Mouse (Mus musculus): ENCODE measurements around the gene Cox16. TPM values are rescaled to one million over a fixed set of nuclear protein-coding genes. Genes with fewer than 3 reads are reported as not detected.
"Not testable (repeated sequence)": the region's sequence is repeated elsewhere in the genome, so short reads cannot be mapped to it uniquely, and the experiment has no call there.

Gene Cox16
- polyA plus RNA-seq, 1 experiment from 2014 or later: 105 TPM

DNA sequence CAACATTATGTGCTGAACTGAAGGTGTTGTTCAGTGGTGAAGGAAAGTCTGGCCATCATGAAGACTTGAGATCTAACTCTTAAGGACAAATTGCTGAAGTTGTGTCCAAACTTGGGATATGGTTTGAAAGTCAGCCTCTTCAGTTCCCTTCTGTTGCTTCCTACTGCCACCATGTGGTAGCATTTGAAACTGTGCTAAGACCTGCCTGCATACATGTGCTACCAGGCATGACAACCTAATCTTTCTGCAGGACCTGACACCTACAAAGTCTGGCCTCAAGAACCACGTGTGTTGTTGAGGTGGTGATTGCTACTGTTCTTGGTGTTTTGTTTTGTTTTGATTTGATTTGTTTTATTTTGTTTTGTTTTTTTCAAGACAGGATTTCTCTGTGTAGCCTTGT, 82.7 kb downstream of the Cox16 start:
- H3K4me3 ChIP-seq (ENCODE audit: control insufficient read depth in 1 of 2, insufficient read depth in 1 of 2, low read depth in 1 of 2, low read length in 2 of 2): no peak overlapping the region

DNA sequence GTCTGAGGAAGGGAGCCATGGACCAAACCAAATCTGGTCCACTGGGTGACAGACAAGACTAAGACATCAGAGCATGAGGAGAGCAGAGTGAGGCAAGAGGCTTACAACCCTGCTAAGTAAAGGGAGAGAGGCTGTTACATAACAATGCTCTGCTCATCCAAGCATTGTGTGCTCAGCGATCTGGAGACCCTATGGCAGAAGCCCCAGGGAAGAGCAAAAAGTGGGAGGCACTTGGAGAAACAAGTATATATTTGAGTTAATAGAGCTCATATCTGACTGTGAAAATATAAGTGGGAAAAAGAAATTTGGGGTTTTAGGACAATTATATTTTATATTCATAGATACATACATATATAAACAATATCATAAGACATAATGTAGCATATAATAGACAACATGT, 105.6 kb downstream of the Cox16 start, which contains the start of gene Gm4787:
Gene Gm4787 (minus strand): TSS at position 101 of the 400 bp plus-strand sequence.
- WGBS: 97% methylated on average over 1 of the region's 1 CpGs
- H3K4me1 ChIP-seq (ENCODE audit: control insufficient read depth in 2 of 2, insufficient read depth in 2 of 2, low read length in 2 of 2); H3K4me3 ChIP-seq (ENCODE audit: control insufficient read depth in 1 of 2, insufficient read depth in 1 of 2, low read depth in 1 of 2, low read length in 2 of 2); H3K9ac ChIP-seq (ENCODE audit: low read length); H3K27ac ChIP-seq (replicated peaks in 1 of 2; ENCODE audit: control insufficient read depth in 1 of 2, insufficient read depth in 1 of 2, low read depth in 2 of 2, low read length in 2 of 2); ATAC-seq (ENCODE audit: insufficient number of reproducible peaks, insufficient read depth, low FRiP score, low read depth); H3K36me3 ChIP-seq (ENCODE audit: control insufficient read depth, insufficient read depth, low read length); H3K4me2 ChIP-seq (ENCODE audit: low read length); H3K9me3 ChIP-seq (ENCODE audit: control insufficient read depth, low read length); H3K27me3 ChIP-seq (ENCODE audit: control insufficient read depth, insufficient read depth, low read length): not testable (repeated sequence)

More for the DNA sequence above, 82.7 kb downstream of the Cox16 start:
- ATAC-seq (ENCODE audit: insufficient number of reproducible peaks, insufficient read depth, low FRiP score, low read depth): no peak
- Histone ChIP-seq H3K4me2 (ENCODE audit: low read length) (no peak overlapping the region), H3K36me3 (ENCODE audit: control insufficient read depth, insufficient read depth, low read length) (no peaks in the 10 kb centered on the region), H3K9me3 (ENCODE audit: control insufficient read depth, low read length) (no peaks in the 10 kb centered on the region), H3K27me3 (ENCODE audit: control insufficient read depth, insufficient read depth, low read length) (no peaks in the 10 kb centered on the region), H3K4me1 (ENCODE audit: control insufficient read depth in 2 of 2, insufficient read depth in 2 of 2, low read length in 2 of 2) (no peaks in the 10 kb centered on the region), H3K27ac (replicated peaks in 1 of 2; ENCODE audit: control insufficient read depth in 1 of 2, insufficient read depth in 1 of 2, low read depth in 2 of 2, low read length in 2 of 2) (no peak overlapping the region), H3K9ac (ENCODE audit: low read length) (no peak overlapping the region)
- 17% methylated on average over 1 of the region's 1 CpGs for WGBS

DNA sequence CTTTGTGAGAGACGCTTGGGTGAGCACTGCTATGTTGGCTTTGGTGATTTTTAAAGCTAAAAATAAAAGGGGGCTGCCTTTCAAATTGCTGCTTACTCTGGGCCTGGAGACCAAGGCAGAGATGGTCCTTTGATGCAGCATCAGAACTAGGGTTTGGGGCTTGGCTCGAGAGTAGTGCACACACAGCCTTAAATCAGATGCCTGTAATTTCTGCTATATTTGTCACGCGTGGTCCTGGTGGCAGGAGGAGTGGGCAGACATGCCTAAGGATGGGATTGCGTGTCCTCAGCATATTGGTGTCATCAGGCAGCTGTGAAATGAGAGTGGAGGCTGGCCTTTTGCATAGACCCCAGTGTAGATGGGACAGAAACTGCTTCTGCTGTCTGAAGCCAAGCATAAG, 151.1 kb downstream of the Cox16 start:
- Histone ChIP-seq H3K4me3 (ENCODE audit: control insufficient read depth in 1 of 2, insufficient read depth in 1 of 2, low read depth in 1 of 2, low read length in 2 of 2) (no peak overlapping the region), H3K9ac (ENCODE audit: low read length) (no peak overlapping the region), H3K27me3 (ENCODE audit: control insufficient read depth, insufficient read depth, low read length) (peaks cover 38% of the 10 kb centered on the region), H3K4me1 (ENCODE audit: control insufficient read depth in 2 of 2, insufficient read depth in 2 of 2, low read length in 2 of 2) (no peaks in the 10 kb centered on the region; a peak in 1 of 4 replicates), H3K27ac (replicated peaks in 1 of 2; ENCODE audit: control insufficient read depth in 1 of 2, insufficient read depth in 1 of 2, low read depth in 2 of 2, low read length in 2 of 2) (no peak overlapping the region), H3K9me3 (ENCODE audit: control insufficient read depth, low read length) (no peaks in the 10 kb centered on the region), H3K36me3 (ENCODE audit: control insufficient read depth, insufficient read depth, low read length) (no peaks in the 10 kb centered on the region), H3K4me2 (ENCODE audit: low read length) (peak overlapping the region; percentile 99; the same call in 1 of the 2 replicates)
- 66% methylated on average over 5 of the region's 5 CpGs for WGBS
- no peak for ATAC-seq (ENCODE audit: insufficient number of reproducible peaks, insufficient read depth, low FRiP score, low read depth)

DNA sequence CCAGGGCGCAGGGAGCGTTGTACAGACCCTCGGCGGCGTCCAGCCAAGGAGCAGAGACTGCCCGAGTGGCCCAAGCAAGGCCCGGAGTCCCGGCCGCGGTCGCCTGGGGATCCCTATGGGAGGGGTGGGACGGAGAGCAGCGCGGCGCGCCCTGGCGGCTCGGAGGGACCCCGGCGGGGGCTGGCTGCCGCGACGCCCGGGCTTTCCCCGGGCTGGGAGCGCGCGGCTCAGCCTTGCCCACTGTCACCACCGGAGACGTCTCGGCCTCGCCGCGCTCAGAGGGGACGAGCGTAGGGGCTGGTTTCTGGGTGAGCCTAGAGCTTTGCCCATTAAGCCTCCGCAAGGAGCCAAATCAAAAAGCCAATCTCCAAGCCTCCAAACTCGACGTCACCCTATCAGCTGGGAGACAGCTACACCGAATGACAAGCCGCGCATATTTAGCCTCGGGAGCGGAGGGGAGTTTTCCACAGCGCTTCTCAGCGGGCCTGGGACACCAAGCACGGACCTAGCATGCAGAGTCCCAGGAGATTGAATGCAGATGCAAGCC, 152.0 kb downstream of the Cox16 start, which contains the start of gene Slc8a3:
Gene Slc8a3 (minus strand): TSS at position 306 of the 547 bp plus-strand sequence.
- H3K4me2 ChIP-seq (ENCODE audit: low read length): peak within 1 kb of the TSS; percentile 99
- no peak within 1 kb of the TSS for H3K27ac ChIP-seq (replicated peaks in 1 of 2; ENCODE audit: control insufficient read depth in 1 of 2, insufficient read depth in 1 of 2, low read depth in 2 of 2, low read length in 2 of 2)
- H3K4me3 ChIP-seq (ENCODE audit: control insufficient read depth in 1 of 2, insufficient read depth in 1 of 2, low read depth in 1 of 2, low read length in 2 of 2): peak within 1 kb of the TSS; percentile 58
- peak; percentile 54 for ATAC-seq (ENCODE audit: insufficient number of reproducible peaks, insufficient read depth, low FRiP score, low read depth)
- H3K9ac ChIP-seq (ENCODE audit: low read length): peak within 1 kb of the TSS; percentile 73
- no peaks in the 10 kb centered on the region; a peak in 1 of 4 replicates for H3K4me1 ChIP-seq (ENCODE audit: control insufficient read depth in 2 of 2, insufficient read depth in 2 of 2, low read length in 2 of 2)
- peaks cover 38% of the 10 kb centered on the region for H3K27me3 ChIP-seq (ENCODE audit: control insufficient read depth, insufficient read depth, low read length)
- no peaks in the 10 kb centered on the region for H3K36me3 ChIP-seq (ENCODE audit: control insufficient read depth, insufficient read depth, low read length)
- under 1% methylated on average over 42 of the region's 47 CpGs for WGBS
- no peaks in the 10 kb centered on the region for H3K9me3 ChIP-seq (ENCODE audit: control insufficient read depth, low read length)

DNA sequence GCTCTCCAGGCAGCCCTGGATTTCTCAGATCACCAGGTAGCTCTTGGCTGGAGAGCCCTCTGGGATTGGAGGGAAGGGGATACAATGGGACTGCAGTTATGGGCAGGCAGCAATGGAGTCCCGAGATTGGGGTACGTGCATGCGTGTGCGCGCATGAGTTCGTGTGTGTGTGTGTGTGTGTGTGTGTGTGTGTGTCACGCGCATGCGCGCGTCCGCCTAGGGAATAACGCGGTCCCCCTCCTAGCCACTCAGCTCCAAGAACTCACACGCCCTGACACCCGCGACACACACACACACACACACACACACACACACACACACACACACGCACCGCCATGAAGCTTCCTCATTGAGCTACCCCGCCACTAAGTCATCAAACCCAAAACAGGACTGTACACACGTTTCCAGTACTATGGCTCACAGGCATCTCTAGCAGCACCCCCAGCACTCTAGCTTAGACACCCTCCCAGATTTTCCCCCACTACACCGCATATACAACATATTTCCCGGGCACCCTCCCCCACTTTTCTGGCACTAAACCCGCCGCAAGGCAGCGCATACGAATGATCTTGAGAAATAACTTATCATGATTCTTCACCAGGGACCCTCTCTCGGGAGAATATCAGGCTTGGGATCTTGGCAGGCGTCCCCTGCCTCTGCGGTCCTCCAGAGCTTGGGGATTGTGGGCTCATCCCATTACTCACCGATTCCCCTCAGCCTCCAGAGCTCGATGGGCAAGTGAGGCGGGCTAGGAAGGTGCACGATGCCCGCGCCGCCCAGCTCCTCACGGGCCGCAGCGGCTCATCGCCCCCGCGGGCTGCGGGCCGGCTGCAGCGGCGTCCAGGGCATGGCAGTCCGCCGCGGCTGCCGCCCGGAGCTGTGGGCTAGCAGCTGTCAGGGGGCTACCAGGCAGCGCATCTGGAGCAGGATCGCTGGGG, 152.7 kb downstream of the Cox16 start:
- H3K27ac ChIP-seq (replicated peaks in 1 of 2; ENCODE audit: control insufficient read depth in 1 of 2, insufficient read depth in 1 of 2, low read depth in 2 of 2, low read length in 2 of 2): no peak overlapping the region
- no peaks in the 10 kb centered on the region for H3K36me3 ChIP-seq (ENCODE audit: control insufficient read depth, insufficient read depth, low read length)
- H3K4me3 ChIP-seq (ENCODE audit: control insufficient read depth in 1 of 2, insufficient read depth in 1 of 2, low read depth in 1 of 2, low read length in 2 of 2): peak overlapping the region; percentile 58
- peak overlapping the region; percentile 73 for H3K9ac ChIP-seq (ENCODE audit: low read length)
- peak overlapping the region; percentile 99 for H3K4me2 ChIP-seq (ENCODE audit: low read length)
- no peaks in the 10 kb centered on the region; a peak in 1 of 4 replicates for H3K4me1 ChIP-seq (ENCODE audit: control insufficient read depth in 2 of 2, insufficient read depth in 2 of 2, low read length in 2 of 2)
- H3K27me3 ChIP-seq (ENCODE audit: control insufficient read depth, insufficient read depth, low read length): peaks cover 38% of the 10 kb centered on the region
- 1% methylated on average over 46 of the region's 54 CpGs for WGBS
- H3K9me3 ChIP-seq (ENCODE audit: control insufficient read depth, low read length): no peaks in the 10 kb centered on the region
- ATAC-seq (ENCODE audit: insufficient number of reproducible peaks, insufficient read depth, low FRiP score, low read depth): no peak

DNA sequence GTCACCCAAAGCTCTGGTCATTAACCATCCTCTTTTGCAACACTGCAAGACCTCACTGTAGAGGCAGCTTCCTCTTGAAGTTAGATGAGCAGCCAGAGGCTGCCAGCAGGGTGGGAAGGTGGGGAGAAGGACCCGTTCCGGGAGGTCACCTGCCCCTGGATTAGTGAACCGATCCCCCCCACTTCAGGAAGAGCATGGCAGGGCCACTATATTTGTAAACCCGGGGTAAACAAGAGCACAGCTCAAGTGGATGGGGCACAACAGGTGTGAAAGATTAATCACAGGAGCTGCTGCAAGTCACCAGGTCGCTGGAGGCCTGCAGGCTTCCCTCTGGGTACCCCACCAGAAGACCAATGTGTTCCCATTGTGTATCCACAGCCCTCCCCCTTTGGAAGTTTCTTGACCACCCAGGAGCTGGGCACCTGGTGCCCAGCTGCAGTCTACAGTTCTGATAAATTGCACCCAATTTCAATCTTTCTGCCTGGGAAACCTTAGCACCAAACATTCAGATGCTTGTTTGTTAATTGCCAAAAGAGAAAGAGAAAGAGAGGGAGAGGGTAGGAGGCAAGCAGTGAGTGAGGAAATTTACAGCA, 153.8 kb downstream of the Cox16 start:
- peaks cover 38% of the 10 kb centered on the region for H3K27me3 ChIP-seq (ENCODE audit: control insufficient read depth, insufficient read depth, low read length)
- no peak overlapping the region for H3K4me2 ChIP-seq (ENCODE audit: low read length)
- H3K36me3 ChIP-seq (ENCODE audit: control insufficient read depth, insufficient read depth, low read length): no peaks in the 10 kb centered on the region
- H3K27ac ChIP-seq (replicated peaks in 1 of 2; ENCODE audit: control insufficient read depth in 1 of 2, insufficient read depth in 1 of 2, low read depth in 2 of 2, low read length in 2 of 2): no peak overlapping the region
- H3K4me3 ChIP-seq (ENCODE audit: control insufficient read depth in 1 of 2, insufficient read depth in 1 of 2, low read depth in 1 of 2, low read length in 2 of 2): no peak overlapping the region
- H3K9me3 ChIP-seq (ENCODE audit: control insufficient read depth, low read length): no peaks in the 10 kb centered on the region
- no peak for ATAC-seq (ENCODE audit: insufficient number of reproducible peaks, insufficient read depth, low FRiP score, low read depth)
- WGBS: 44% methylated on average over 5 of the region's 5 CpGs
- H3K4me1 ChIP-seq (ENCODE audit: control insufficient read depth in 2 of 2, insufficient read depth in 2 of 2, low read length in 2 of 2): no peaks in the 10 kb centered on the region; a peak in 1 of 4 replicates
- no peak overlapping the region for H3K9ac ChIP-seq (ENCODE audit: low read length)

DNA sequence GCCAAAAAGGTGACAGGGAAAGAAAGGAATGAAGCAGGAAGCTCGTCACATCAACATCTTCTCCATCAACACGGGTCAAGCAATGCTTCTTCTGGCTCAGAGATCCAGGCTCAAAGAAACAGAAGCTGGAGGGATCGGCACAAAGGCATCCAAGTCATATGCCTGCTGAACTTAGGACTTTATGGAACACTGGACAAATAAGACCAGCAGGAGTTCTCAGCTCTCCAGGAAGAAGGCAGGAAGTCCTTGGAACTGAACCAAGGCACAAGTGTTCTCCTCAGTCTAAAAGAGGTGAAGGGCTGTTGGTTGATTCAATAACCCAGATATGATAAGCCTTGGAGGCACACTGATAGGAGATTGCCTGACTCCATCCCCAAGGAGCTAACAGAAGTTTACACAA, 159.9 kb downstream of the Cox16 start:
- H3K4me1 ChIP-seq (ENCODE audit: control insufficient read depth in 2 of 2, insufficient read depth in 2 of 2, low read length in 2 of 2): peaks cover 7 to 8% of the 10 kb centered on the region in 2 experiments; a peak in 2 of 4 replicates
- H3K27ac ChIP-seq (replicated peaks in 1 of 2; ENCODE audit: control insufficient read depth in 1 of 2, insufficient read depth in 1 of 2, low read depth in 2 of 2, low read length in 2 of 2): no peak overlapping the region
- H3K36me3 ChIP-seq (ENCODE audit: control insufficient read depth, insufficient read depth, low read length): no peaks in the 10 kb centered on the region
- no peak overlapping the region for H3K4me2 ChIP-seq (ENCODE audit: low read length)
- no peaks in the 10 kb centered on the region; the same call in 1 of the 2 replicates for H3K27me3 ChIP-seq (ENCODE audit: control insufficient read depth, insufficient read depth, low read length)
- WGBS: 80% methylated on average over 3 of the region's 3 CpGs
- no peaks in the 10 kb centered on the region for H3K9me3 ChIP-seq (ENCODE audit: control insufficient read depth, low read length)
- H3K9ac ChIP-seq (ENCODE audit: low read length): no peak overlapping the region
- H3K4me3 ChIP-seq (ENCODE audit: control insufficient read depth in 1 of 2, insufficient read depth in 1 of 2, low read depth in 1 of 2, low read length in 2 of 2): no peak overlapping the region
- no peak for ATAC-seq (ENCODE audit: insufficient number of reproducible peaks, insufficient read depth, low FRiP score, low read depth)

All from heart, embryonic 14.5 days (tissue).